Mouse (Mus musculus): ENCODE results near the gene Ahcyl2. TPM values are rescaled to one million over a fixed set of nuclear protein-coding genes. Genes with fewer than 3 reads are reported as not detected.

Gene Ahcyl2
- polyA plus RNA-seq, 1 experiment from 2014 or later: 28.9 TPM

DNA sequence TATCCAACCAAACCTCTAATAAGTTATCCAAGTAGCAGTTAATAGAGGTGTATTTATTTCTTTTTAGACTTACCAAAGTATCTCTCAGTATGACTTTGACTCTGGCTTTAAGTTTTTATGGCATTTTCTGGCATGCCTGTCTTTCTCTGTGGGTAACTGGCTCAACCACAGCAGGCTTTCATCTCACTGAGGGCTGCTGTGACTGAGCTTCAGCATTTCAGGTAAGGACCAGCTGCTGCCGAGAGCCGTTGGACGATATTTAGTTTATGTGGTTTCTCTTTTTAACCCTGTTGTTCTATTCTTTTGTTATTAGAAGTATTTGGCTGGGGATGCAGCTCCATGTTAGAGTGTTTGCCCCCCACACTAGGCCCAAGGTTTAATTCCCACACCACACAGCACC lies 129.2 kb downstream of the Ahcyl2 start:
- Histone ChIP-seq H3K9me3 (ENCODE audit: control insufficient read depth, low read length) (no peaks in the 10 kb centered on the region), H3K4me1 (ENCODE audit: control insufficient read depth, insufficient read depth, low read length) (no peaks in the 10 kb centered on the region), H3K4me2 (ENCODE audit: low read depth, low read length) (no peak overlapping the region), H3K27me3 (ENCODE audit: control insufficient read depth, insufficient read depth, low read length) (no peaks in the 10 kb centered on the region), H3K27ac (ENCODE audit: low read depth, low read length) (no peak overlapping the region), H3K36me3 (ENCODE audit: control insufficient read depth, insufficient read depth, low read length) (0 out of 2 replicates have a peak, but pooled peaks cover 11% of the 10 kb centered on the region), H3K9ac (replicated peaks; ENCODE audit: low read depth, low read length) (no peak overlapping the region), H3K4me3 (ENCODE audit: low read depth, low read length) (no peak overlapping the region)
- ATAC-seq (ENCODE audit: low read depth): no peak
- WGBS: 96% methylated on average over 3 of the region's 3 CpGs

- Histone ChIP-seq H3K4me1 (ENCODE audit: control insufficient read depth, insufficient read depth, low read length) (no peaks in the 10 kb centered on the region), H3K4me2 (ENCODE audit: low read depth, low read length) (no peak overlapping the region), H3K27ac (ENCODE audit: low read depth, low read length) (no peak overlapping the region), H3K9ac (replicated peaks; ENCODE audit: low read depth, low read length) (no peak overlapping the region), H3K9me3 (ENCODE audit: control insufficient read depth, low read length) (no peaks in the 10 kb centered on the region), H3K36me3 (ENCODE audit: control insufficient read depth, insufficient read depth, low read length) (0 out of 2 replicates have a peak, but pooled peaks cover 13% of the 10 kb centered on the region), H3K27me3 (ENCODE audit: control insufficient read depth, insufficient read depth, low read length) (no peaks in the 10 kb centered on the region), H3K4me3 (ENCODE audit: low read depth, low read length) (no peak overlapping the region)
- no peak for ATAC-seq (ENCODE audit: low read depth)
- WGBS: 100% methylated on average over 1 of the region's 1 CpGs
Measured at GRCm38 (mm10) chr6:29901450-29901849, 133.6 kb downstream of the Ahcyl2 start.

GRCm38 (mm10) chr6:29902256-29902655 lies 134.4 kb downstream of the Ahcyl2 start:
- Histone ChIP-seq H3K4me1 (ENCODE audit: control insufficient read depth, insufficient read depth, low read length) (no peaks in the 10 kb centered on the region), H3K9ac (replicated peaks; ENCODE audit: low read depth, low read length) (no peak overlapping the region)
- 84% methylated on average over 2 of the region's 2 CpGs for WGBS

GRCm38 (mm10) chr6:29903343-29903914 lies 135.6 kb downstream of the Ahcyl2 start:
- no peak for ATAC-seq (ENCODE audit: low read depth)

More at GRCm38 (mm10) chr6:29902256-29902655, 134.4 kb downstream of the Ahcyl2 start:
- Histone ChIP-seq H3K4me3 (ENCODE audit: low read depth, low read length) (no peak overlapping the region), H3K27ac (ENCODE audit: low read depth, low read length) (no peak overlapping the region), H3K4me2 (ENCODE audit: low read depth, low read length) (no peak overlapping the region), H3K27me3 (ENCODE audit: control insufficient read depth, insufficient read depth, low read length) (no peaks in the 10 kb centered on the region), H3K9me3 (ENCODE audit: control insufficient read depth, low read length) (no peaks in the 10 kb centered on the region), H3K36me3 (ENCODE audit: control insufficient read depth, insufficient read depth, low read length) (0 out of 2 replicates have a peak, but pooled peaks cover 8% of the 10 kb centered on the region)
- ATAC-seq (ENCODE audit: low read depth): no peak

GRCm38 (mm10) chr6:29904281-29904680 lies 136.5 kb downstream of the Ahcyl2 start:
- Histone ChIP-seq H3K9ac (replicated peaks; ENCODE audit: low read depth, low read length) (no peak overlapping the region), H3K4me2 (ENCODE audit: low read depth, low read length) (no peak overlapping the region), H3K4me1 (ENCODE audit: control insufficient read depth, insufficient read depth, low read length) (no peaks in the 10 kb centered on the region), H3K4me3 (ENCODE audit: low read depth, low read length) (no peak overlapping the region), H3K27me3 (ENCODE audit: control insufficient read depth, insufficient read depth, low read length) (no peaks in the 10 kb centered on the region), H3K9me3 (ENCODE audit: control insufficient read depth, low read length) (no peaks in the 10 kb centered on the region), H3K27ac (ENCODE audit: low read depth, low read length) (no peak overlapping the region), H3K36me3 (ENCODE audit: control insufficient read depth, insufficient read depth, low read length) (peaks cover 15% of the 10 kb centered on the region; the same call in 1 of the 2 replicates)
- no peak for ATAC-seq (ENCODE audit: low read depth)
- WGBS: 62% methylated on average over 3 of the region's 3 CpGs

More at GRCm38 (mm10) chr6:29903343-29903914, 135.6 kb downstream of the Ahcyl2 start:
- 91% methylated on average over 3 of the region's 3 CpGs for WGBS
- no peaks in the 10 kb centered on the region for H3K4me1 ChIP-seq (ENCODE audit: control insufficient read depth, insufficient read depth, low read length)
- H3K27me3 ChIP-seq (ENCODE audit: control insufficient read depth, insufficient read depth, low read length): no peaks in the 10 kb centered on the region
- no peak overlapping the region for H3K4me2 ChIP-seq (ENCODE audit: low read depth, low read length)
- H3K4me3 ChIP-seq (ENCODE audit: low read depth, low read length): no peak overlapping the region
- H3K27ac ChIP-seq (ENCODE audit: low read depth, low read length): no peak overlapping the region
- H3K9ac ChIP-seq (replicated peaks; ENCODE audit: low read depth, low read length): no peak overlapping the region
- no peaks in the 10 kb centered on the region for H3K9me3 ChIP-seq (ENCODE audit: control insufficient read depth, low read length)
- H3K36me3 ChIP-seq (ENCODE audit: control insufficient read depth, insufficient read depth, low read length): peaks cover 7% of the 10 kb centered on the region; the same call in 1 of the 2 replicates

GRCm38 (mm10) chr6:29910631-29911030 lies 142.8 kb downstream of the Ahcyl2 start:
- no peak for ATAC-seq (ENCODE audit: low read depth)
- Histone ChIP-seq H3K27ac (ENCODE audit: low read depth, low read length) (no peak overlapping the region), H3K4me3 (ENCODE audit: low read depth, low read length) (no peak overlapping the region), H3K4me1 (ENCODE audit: control insufficient read depth, insufficient read depth, low read length) (no peaks in the 10 kb centered on the region), H3K27me3 (ENCODE audit: control insufficient read depth, insufficient read depth, low read length) (no peaks in the 10 kb centered on the region; the same call in 1 of the 2 replicates), H3K9ac (replicated peaks; ENCODE audit: low read depth, low read length) (no peak overlapping the region), H3K9me3 (ENCODE audit: control insufficient read depth, low read length) (no peaks in the 10 kb centered on the region), H3K4me2 (ENCODE audit: low read depth, low read length) (no peak overlapping the region), H3K36me3 (ENCODE audit: control insufficient read depth, insufficient read depth, low read length) (peaks cover 13% of the 10 kb centered on the region; the same call in 1 of the 2 replicates)
- WGBS: 95% methylated on average over 3 of the region's 3 CpGs

- ATAC-seq (ENCODE audit: low read depth): no peak
- Histone ChIP-seq H3K4me3 (ENCODE audit: low read depth, low read length) (no peak overlapping the region), H3K4me2 (ENCODE audit: low read depth, low read length) (no peak overlapping the region), H3K36me3 (ENCODE audit: control insufficient read depth, insufficient read depth, low read length) (peaks cover 8% of the 10 kb centered on the region; the same call in 1 of the 2 replicates), H3K4me1 (ENCODE audit: control insufficient read depth, insufficient read depth, low read length) (no peaks in the 10 kb centered on the region), H3K9me3 (ENCODE audit: control insufficient read depth, low read length) (no peaks in the 10 kb centered on the region), H3K27ac (ENCODE audit: low read depth, low read length) (no peak overlapping the region), H3K27me3 (ENCODE audit: control insufficient read depth, insufficient read depth, low read length) (peaks cover 3% of the 10 kb centered on the region; the same call in 1 of the 2 replicates), H3K9ac (replicated peaks; ENCODE audit: low read depth, low read length) (no peak overlapping the region)
- 51% methylated on average over 1 of the region's 1 CpGs for WGBS
Measured at GRCm38 (mm10) chr6:29913673-29914072, 145.9 kb downstream of the Ahcyl2 start.

- H3K4me2 ChIP-seq (ENCODE audit: low read depth, low read length): no peak overlapping the region
- peaks cover 3% of the 10 kb centered on the region; the same call in 1 of the 2 replicates for H3K27me3 ChIP-seq (ENCODE audit: control insufficient read depth, insufficient read depth, low read length)
- no peaks in the 10 kb centered on the region for H3K4me1 ChIP-seq (ENCODE audit: control insufficient read depth, insufficient read depth, low read length)
- ATAC-seq (ENCODE audit: low read depth): no peak
- H3K27ac ChIP-seq (ENCODE audit: low read depth, low read length): no peak overlapping the region
- H3K36me3 ChIP-seq (ENCODE audit: control insufficient read depth, insufficient read depth, low read length): peaks cover 4% of the 10 kb centered on the region; the same call in 1 of the 2 replicates
- no peak overlapping the region for H3K4me3 ChIP-seq (ENCODE audit: low read depth, low read length)
- no peaks in the 10 kb centered on the region for H3K9me3 ChIP-seq (ENCODE audit: control insufficient read depth, low read length)
- H3K9ac ChIP-seq (replicated peaks; ENCODE audit: low read depth, low read length): no peak overlapping the region
Measured at GRCm38 (mm10) chr6:29914136-29914535, 146.3 kb downstream of the Ahcyl2 start.

GRCm38 (mm10) chr6:29915836-29916235 lies 148.0 kb downstream of the Ahcyl2 start:
- ATAC-seq (ENCODE audit: low read depth): no peak
- Histone ChIP-seq H3K4me2 (ENCODE audit: low read depth, low read length) (peak overlapping the region; percentile 75; the same call in 1 of the 2 replicates), H3K9me3 (ENCODE audit: control insufficient read depth, low read length) (no peaks in the 10 kb centered on the region), H3K4me1 (ENCODE audit: control insufficient read depth, insufficient read depth, low read length) (no peaks in the 10 kb centered on the region), H3K36me3 (ENCODE audit: control insufficient read depth, insufficient read depth, low read length) (no peaks in the 10 kb centered on the region), H3K9ac (replicated peaks; ENCODE audit: low read depth, low read length) (no peak overlapping the region), H3K27ac (ENCODE audit: low read depth, low read length) (no peak overlapping the region), H3K27me3 (ENCODE audit: control insufficient read depth, insufficient read depth, low read length) (peaks cover 3% of the 10 kb centered on the region; the same call in 1 of the 2 replicates), H3K4me3 (ENCODE audit: low read depth, low read length) (no peak overlapping the region)
- 30% methylated on average over 9 of the region's 9 CpGs for WGBS

All from neural tube, embryonic 14.5 days (tissue).